Mouse (Mus musculus) lung, postnatal 0 days (tissue): ENCODE data around the gene Mblac1. TPM values are rescaled to one million over a fixed set of nuclear protein-coding genes. Genes with fewer than 3 reads are reported as not detected.

Source experiments
- ATAC-seq: fragments of 200-750 bp; cut with Nextera tagmentation; 2 replicates; pipeline ENCODE4 v1.8.0; 2017; ENCODE audit warnings: moderate library complexity
- DNase-seq: peaks from one replicate; pipeline ENCODE4 v3.0.0-alpha.2; 2016; ENCODE audit warnings: low spot score
- H3K27ac ChIP-seq: fragments of 300-500 bp; sonication (generic); 2 replicates; pipeline ENCODE4 v1.5.1; 2014; ENCODE audit warnings: antibody characterized with exemption, mild to moderate bottlenecking, low read length, mixed read lengths
- H3K27me3 ChIP-seq: fragments of 300-500 bp; sonication (generic); replicated peaks from 2 replicates; pipeline ENCODE4 v1.6.1; 2014; ENCODE audit warnings: low read length, mixed read lengths; ENCODE audit not compliant: insufficient read depth
- H3K36me3 ChIP-seq: fragments of 300-500 bp; sonication (generic); 2 replicates; pipeline ENCODE4 v1.6.1; 2014; ENCODE audit warnings: low read length, mixed read lengths; ENCODE audit not compliant: insufficient read depth
- H3K4me1 ChIP-seq: fragments of 300-500 bp; sonication (generic); 2 replicates; pipeline ENCODE4 v1.6.1; 2014; ENCODE audit warnings: antibody characterized with exemption, low read depth, low read length, mixed read lengths; ENCODE audit not compliant: insufficient read depth
- H3K4me2 ChIP-seq: fragments of 300-500 bp; sonication (generic); replicated peaks from 2 replicates; pipeline ENCODE4 v1.6.1; 2014; ENCODE audit warnings: low read depth, mild to moderate bottlenecking, low read length, moderate library complexity, mixed read lengths
- H3K4me3 ChIP-seq: fragments of 300-500 bp; sonication (generic); 2 replicates; pipeline ENCODE4 v1.5.1; 2014; ENCODE audit warnings: low read depth, low read length
- H3K9ac ChIP-seq: fragments of 300-500 bp; sonication (generic); replicated peaks from 2 replicates; pipeline ENCODE4 v1.6.1; 2014; ENCODE audit warnings: low read depth, mild to moderate bottlenecking
- H3K9me3 ChIP-seq: fragments of 300-500 bp; sonication (generic); 2 replicates; pipeline ENCODE4 v1.6.1; 2016; ENCODE audit warnings: low read length, mixed read lengths
- CTCF ChIP-seq: IDR thresholded peaks from 2 replicates; pipeline ENCODE4 v1.5.1; 2016; ENCODE audit warnings: antibody characterized with exemption, mild to moderate bottlenecking
- EP300 ChIP-seq: IDR thresholded peaks from 2 replicates; pipeline ENCODE4 v1.6.1; 2016; ENCODE audit warnings: antibody characterized with exemption, mild to moderate bottlenecking, control low read depth
- WGBS: fragments of 180-500 bp; shearing (Covaris S2); extraction: QIAGEN DNeasy Blood & Tissue Kit; methylation state at CpG from one replicate; pipeline ENCODE4 v1.1.7; 2014; 5-methylcytosine and 5-hydroxymethylcytosine counted together
- polyA plus RNA-seq: library from polyadenylated mRNA; unstranded; fragments of >200 nt; fragmentation: Nextera tagmentation; extraction: Ambion mirVana; gene quantifications from 2 replicates; pipeline ENCODE4 v1.2.1, GENCODE M21; 2015

Gene Mblac1
- polyA plus RNA-seq, result 6.3 and 6.7 TPM in 2 replicates

- H3K36me3 ChIP-seq, result no peaks in the 10 kb centered on the region
- H3K9ac ChIP-seq, result peak within 1 kb of the TSS; percentile 64
- 5% methylated on average over 54 of the region's 54 CpGs for WGBS
- ATAC-seq, result peak; percentile 90
- H3K27ac ChIP-seq, result peak within 1 kb of the TSS; percentile 66
- peaks cover 4% of the 10 kb centered on the region; the same call in 1 of the 2 replicates for H3K4me1 ChIP-seq
- no peaks in the 10 kb centered on the region for H3K27me3 ChIP-seq
- no peaks in the 10 kb centered on the region for H3K9me3 ChIP-seq
- TF ChIP-seq CTCF (no peak; the same call in 1 of the 2 replicates), EP300 (0 out of 2 replicates have a peak, but pooled peaks have one; percentile 21)
- peak within 1 kb of the TSS; percentile 70 for H3K4me3 ChIP-seq
- peak within 1 kb of the TSS; percentile 86 for H3K4me2 ChIP-seq
- DNase-seq, result peak; percentile 90
These were observed at the start of gene Mblac1 for GRCm38 (mm10) chr5:138193771-138194727. Gene Mblac1 (plus strand): TSS chr5:138194314.

GRCm38 (mm10) chr5:138154390-138154789 is 39.7 kb upstream of the Mblac1 start:
- H3K9me3 ChIP-seq, result no peaks in the 10 kb centered on the region

DNA sequence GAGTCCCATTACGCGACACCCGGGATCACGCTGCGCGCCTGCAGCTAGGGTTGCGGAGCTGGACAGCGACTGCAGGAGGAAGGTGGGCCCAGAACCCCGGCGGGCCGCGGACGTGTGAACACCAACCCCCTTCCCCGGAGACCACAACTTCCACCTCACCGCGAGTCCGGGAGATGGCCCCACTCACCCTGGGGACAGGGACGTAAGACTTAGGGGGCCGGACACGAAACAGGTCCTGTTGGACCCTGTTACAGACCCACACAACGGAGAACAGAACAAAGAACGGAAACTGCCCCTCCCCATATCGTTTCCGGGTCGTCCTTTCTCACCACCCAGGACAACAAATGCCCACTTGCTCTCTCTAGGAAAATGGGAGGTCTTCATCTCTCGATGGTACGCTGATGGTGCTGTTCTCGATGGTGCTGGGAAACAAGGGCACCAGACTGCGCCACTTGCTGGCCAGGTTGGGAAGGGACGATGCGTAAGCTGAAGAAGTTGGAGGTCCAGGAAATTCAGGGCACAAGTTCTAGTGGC is 38.6 kb upstream of the Mblac1 start, which contains the start of gene Zfp113:
Gene Zfp113, minus strand, starts transcription at position 302 of the 534 bp plus-strand sequence.
- H3K9ac ChIP-seq, result peak within 1 kb of the TSS; percentile 85
- peak within 1 kb of the TSS; percentile 63 for H3K4me2 ChIP-seq
- WGBS, result 0% methylated on average over 31 of the region's 31 CpGs
- H3K27me3 ChIP-seq, result no peaks in the 10 kb centered on the region
- TF ChIP-seq CTCF (peak; percentile 95), EP300 (peak; percentile 80)
- peak within 1 kb of the TSS; percentile 94 for H3K27ac ChIP-seq
- peaks cover 15% of the 10 kb centered on the region for H3K36me3 ChIP-seq
- peak within 1 kb of the TSS; percentile 71 for H3K4me3 ChIP-seq
- no peaks in the 10 kb centered on the region; the same call in 1 of the 2 replicates for H3K4me1 ChIP-seq
- H3K9me3 ChIP-seq, result no peaks in the 10 kb centered on the region
- ATAC-seq (peak; percentile 99), DNase-seq (peak; percentile 98)

More at GRCm38 (mm10) chr5:138154390-138154789, 39.7 kb upstream of the Mblac1 start:
- WGBS, result 50% methylated on average over 3 of the region's 3 CpGs
- Histone ChIP-seq H3K4me1 (no peaks in the 10 kb centered on the region), H3K36me3 (peaks cover 18% of the 10 kb centered on the region), H3K4me3 (no peak overlapping the region), H3K4me2 (peak overlapping the region; percentile 63; the same call in 1 of the 2 replicates), H3K27me3 (no peaks in the 10 kb centered on the region), H3K9ac (peak overlapping the region; percentile 85; the same call in 1 of the 2 replicates), H3K27ac (no peak overlapping the region)
- DNase-seq (no peak), ATAC-seq (no peak)
- TF ChIP-seq EP300, result no peak
- TF ChIP-seq CTCF, result no peak

DNA sequence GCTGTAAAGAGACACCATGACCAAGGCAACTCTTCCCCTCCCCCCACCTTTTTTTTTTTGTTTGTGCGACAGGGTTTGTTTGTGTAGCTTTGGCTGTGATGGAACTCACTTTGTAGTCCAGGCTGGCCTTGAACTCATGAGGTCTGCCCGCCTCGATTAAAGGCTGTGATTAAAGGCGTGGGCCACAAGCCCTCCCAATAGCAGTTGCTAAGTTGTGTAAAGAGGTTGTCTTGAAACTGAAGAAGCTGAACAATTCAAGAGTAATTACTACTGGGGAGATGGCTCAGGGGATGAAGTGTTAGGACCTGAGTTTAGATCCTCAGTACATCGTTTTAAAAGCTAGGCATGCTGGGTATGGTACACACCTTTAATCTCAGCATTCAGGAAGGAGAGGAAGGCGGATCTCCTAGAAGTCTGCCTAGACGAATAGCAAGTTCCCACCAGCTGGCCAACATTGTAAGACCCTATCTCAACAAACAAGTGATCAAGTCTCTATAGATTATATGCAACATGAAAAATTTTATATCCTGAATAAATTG is 33.8 kb upstream of the Mblac1 start:
- peak overlapping the region; percentile 62; the same call in 1 of the 2 replicates for H3K27ac ChIP-seq
- peaks cover 17% of the 10 kb centered on the region; the same call in 1 of the 2 replicates for H3K36me3 ChIP-seq
- WGBS, result 63% methylated on average over 7 of the region's 7 CpGs
- H3K27me3 ChIP-seq, result no peaks in the 10 kb centered on the region
- peak overlapping the region; percentile 67; the same call in 1 of the 2 replicates for H3K4me3 ChIP-seq
- DNase-seq (no peak), ATAC-seq (no peak)
- TF ChIP-seq EP300, result no peak
- no peak for TF ChIP-seq CTCF
- H3K9ac ChIP-seq, result no peak overlapping the region
- no peaks in the 10 kb centered on the region for H3K9me3 ChIP-seq
- peaks cover 4% of the 10 kb centered on the region; the same call in 1 of the 2 replicates for H3K4me1 ChIP-seq
- peak overlapping the region; percentile 76 for H3K4me2 ChIP-seq

DNA sequence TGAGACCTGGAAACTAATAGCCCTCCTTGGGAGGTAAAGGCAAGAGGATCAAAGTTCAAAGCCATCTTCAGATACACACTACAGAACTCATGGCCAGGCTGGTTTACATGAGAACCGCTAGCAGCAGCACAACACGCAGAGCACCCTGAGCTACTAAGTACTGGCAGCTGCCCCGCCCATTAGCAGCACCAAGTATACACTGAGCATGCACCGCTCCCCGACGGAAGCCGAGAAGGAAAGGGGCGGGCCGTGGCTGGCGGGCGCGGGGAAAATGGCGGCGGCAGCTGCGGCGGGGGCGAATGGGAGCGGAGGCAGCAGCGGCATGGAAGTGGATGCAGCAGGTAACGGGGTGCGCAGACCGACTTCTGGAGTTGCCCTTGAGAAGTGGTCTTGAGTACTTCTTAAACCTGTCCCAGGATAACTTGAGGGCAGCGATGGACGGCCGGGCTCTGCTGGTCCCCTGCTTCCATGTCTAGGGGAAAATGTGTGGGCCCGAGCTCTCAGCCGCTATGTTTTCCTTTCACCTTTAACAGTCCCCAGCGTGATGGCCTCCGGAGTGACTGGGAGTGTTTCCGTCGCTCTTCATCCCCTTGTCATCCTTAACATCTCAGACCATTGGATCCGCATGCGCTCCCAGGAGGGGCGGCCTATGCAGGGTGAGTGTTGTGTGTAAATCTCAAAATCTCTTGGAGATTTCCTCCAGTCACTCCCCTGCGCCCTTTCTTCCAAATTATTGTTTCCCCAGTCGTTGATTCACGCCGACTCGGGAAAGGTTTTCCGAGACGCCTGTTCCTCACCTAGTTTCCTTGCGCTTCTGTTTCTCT is 33.1 kb upstream of the Mblac1 start, which contains the start of gene Cops6:
Gene Cops6, plus strand, starts transcription at position 230 of the 824 bp plus-strand sequence.
- Histone ChIP-seq H3K4me3 (peak within 1 kb of the TSS; percentile 67), H3K27ac (peak within 1 kb of the TSS; percentile 62), H3K9ac (peak within 1 kb of the TSS; percentile 76), H3K9me3 (no peaks in the 10 kb centered on the region), H3K36me3 (peaks cover 22% of the 10 kb centered on the region), H3K27me3 (no peaks in the 10 kb centered on the region), H3K4me2 (peak within 1 kb of the TSS; percentile 76), H3K4me1 (peaks cover 4% of the 10 kb centered on the region; the same call in 1 of the 2 replicates)
- ATAC-seq (peak; percentile 99), DNase-seq (peak; percentile 98)
- 2% methylated on average over 42 of the region's 42 CpGs for WGBS
- TF ChIP-seq EP300 (no peak), CTCF (peak; percentile 24; the same call in 1 of the 2 replicates)
